Mouse (Mus musculus): ENCODE data around the gene Sh3gl3. TPM values are rescaled to one million over a fixed set of nuclear protein-coding genes. Genes with fewer than 3 reads are reported as not detected.

Sh3gl3 gene
- total and polyA plus RNA-seq, 3 experiments, result 0.27 to 0.70 (median 0.45) TPM

GRCm38 (mm10) chr7:82329831-82330230 lies 156.2 kb downstream of the Sh3gl3 start:
- Histone ChIP-seq H3K36me3 (ENCODE audit: control insufficient read depth, insufficient read depth, low read length) (no peaks in the 10 kb centered on the region), H3K27ac (no peak overlapping the region), H3K4me1 (ENCODE audit: control insufficient read depth, insufficient read depth, low read length) (no peaks in the 10 kb centered on the region), H3K27me3 (ENCODE audit: control insufficient read depth, insufficient read depth, low read length) (no peaks in the 10 kb centered on the region), H3K4me3 (no peak overlapping the region), H3K79me2 (replicated peaks; ENCODE audit: control insufficient read depth, insufficient read depth, low read length) (no peaks in the 10 kb centered on the region), H3K9ac (ENCODE audit: low read depth, low read length) (no peak overlapping the region)
- DNase-seq, result no peak
- TF ChIP-seq POLR2A (IDR thresholded peaks at IDR 0.05; ENCODE audit: insufficient read depth, low read depth, low read length) (no peak), CTCF (IDR thresholded peaks at IDR 0.05) (no peak), EP300 (IDR thresholded peaks at IDR 0.05; ENCODE audit: insufficient read depth, low read depth, low read length) (no peak)
- 67% methylated on average over 4 of the region's 4 CpGs for WGBS
- intact Hi-C loops (cut with DNase I), result no loop called here

DNA sequence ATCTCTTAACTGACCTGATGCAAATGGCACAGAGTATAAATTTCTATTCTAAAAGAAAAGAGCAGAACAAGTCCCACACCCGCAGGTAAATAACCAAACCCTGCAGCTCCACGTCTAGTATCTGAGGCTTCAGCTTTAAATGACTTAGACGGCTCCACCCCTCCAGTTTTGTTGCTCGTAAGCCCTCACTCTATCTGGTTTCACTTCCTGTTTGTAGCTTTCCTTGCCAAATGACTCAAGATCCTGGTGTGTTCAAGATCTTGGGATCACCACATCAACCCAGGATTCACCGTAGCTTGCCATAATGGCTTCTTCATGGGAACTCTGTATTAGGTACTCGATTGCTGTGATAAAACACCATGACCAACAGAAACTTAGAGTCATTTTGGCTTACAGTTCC lies 157.2 kb downstream of the Sh3gl3 start:
- intact Hi-C loops (cut with DNase I), result no loop called here
- Histone ChIP-seq H3K27me3 (ENCODE audit: control insufficient read depth, insufficient read depth, low read length) (no peaks in the 10 kb centered on the region), H3K9ac (ENCODE audit: low read depth, low read length) (no peak overlapping the region), H3K4me3 (no peak overlapping the region), H3K79me2 (replicated peaks; ENCODE audit: control insufficient read depth, insufficient read depth, low read length) (no peaks in the 10 kb centered on the region), H3K4me1 (ENCODE audit: control insufficient read depth, insufficient read depth, low read length) (no peaks in the 10 kb centered on the region), H3K27ac (no peak overlapping the region), H3K36me3 (ENCODE audit: control insufficient read depth, insufficient read depth, low read length) (no peaks in the 10 kb centered on the region)
- TF ChIP-seq EP300 (IDR thresholded peaks at IDR 0.05; ENCODE audit: insufficient read depth, low read depth, low read length) (no peak), POLR2A (IDR thresholded peaks at IDR 0.05; ENCODE audit: insufficient read depth, low read depth, low read length) (no peak), CTCF (IDR thresholded peaks at IDR 0.05) (no peak)
- no peak for DNase-seq
- WGBS, result 47% methylated on average over 6 of the region's 6 CpGs

DNA sequence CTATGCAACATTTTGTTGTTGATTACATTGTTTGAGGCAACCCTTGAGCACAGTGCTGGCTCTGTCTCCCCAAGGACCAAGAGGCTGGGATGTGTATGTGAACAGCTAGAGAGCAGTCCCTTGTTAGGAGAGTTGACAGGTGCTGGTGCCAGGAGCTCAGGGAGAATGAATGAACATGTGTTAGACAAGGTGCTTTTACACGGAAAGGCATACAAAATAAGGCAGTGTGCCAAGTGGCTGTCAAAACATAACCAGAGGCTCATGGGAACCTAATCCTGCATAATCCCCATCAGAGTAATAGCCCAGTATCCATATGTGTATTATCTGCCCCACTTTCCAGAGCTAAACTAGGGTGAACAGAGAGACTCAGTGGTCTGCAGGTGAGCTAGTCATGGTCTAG lies 160.4 kb downstream of the Sh3gl3 start:
- no peak for DNase-seq
- Histone ChIP-seq H3K4me3 (no peak overlapping the region), H3K27ac (no peak overlapping the region), H3K4me1 (ENCODE audit: control insufficient read depth, insufficient read depth, low read length) (peaks cover 2% of the 10 kb centered on the region), H3K9ac (ENCODE audit: low read depth, low read length) (no peak overlapping the region), H3K36me3 (ENCODE audit: control insufficient read depth, insufficient read depth, low read length) (no peaks in the 10 kb centered on the region), H3K27me3 (ENCODE audit: control insufficient read depth, insufficient read depth, low read length) (no peaks in the 10 kb centered on the region), H3K79me2 (replicated peaks; ENCODE audit: control insufficient read depth, insufficient read depth, low read length) (no peaks in the 10 kb centered on the region)
- intact Hi-C loops (cut with DNase I), result no loop called here
- TF ChIP-seq EP300 (IDR thresholded peaks at IDR 0.05; ENCODE audit: insufficient read depth, low read depth, low read length) (no peak), CTCF (IDR thresholded peaks at IDR 0.05) (no peak), POLR2A (IDR thresholded peaks at IDR 0.05; ENCODE audit: insufficient read depth, low read depth, low read length) (no peak)
- 41% methylated on average over 1 of the region's 1 CpGs for WGBS

- Histone ChIP-seq H3K4me1 (ENCODE audit: control insufficient read depth, insufficient read depth, low read length) (peaks cover 2% of the 10 kb centered on the region), H3K36me3 (ENCODE audit: control insufficient read depth, insufficient read depth, low read length) (no peaks in the 10 kb centered on the region), H3K27ac (peak within 1 kb of the TSS; percentile 64), H3K27me3 (ENCODE audit: control insufficient read depth, insufficient read depth, low read length) (no peaks in the 10 kb centered on the region), H3K4me3 (peak within 1 kb of the TSS; percentile 60), H3K79me2 (replicated peaks; ENCODE audit: control insufficient read depth, insufficient read depth, low read length) (no peaks in the 10 kb centered on the region), H3K9ac (ENCODE audit: low read depth, low read length) (peak within 1 kb of the TSS; percentile 71)
- DNase-seq, result peak; percentile 76
- intact Hi-C loops (cut with DNase I), result loop anchor here (2.0 to 5.0 kb wide), 3 partner anchors 43 to 167 kb away; no protein-coding TSS in a partner anchor
- 2% methylated on average over 92 of the region's 95 CpGs for whole genome bisulfite sequencing
- TF ChIP-seq POLR2A (IDR thresholded peaks at IDR 0.05; ENCODE audit: insufficient read depth, low read depth, low read length) (no peak), CTCF (IDR thresholded peaks at IDR 0.05) (peak; percentile 21; the same call in 1 of the 2 replicates)
Observed at GRCm38 (mm10) chr7:82335211-82336121, 161.8 kb downstream of the Sh3gl3 start, which contains the start of gene Adamtsl3. Gene Adamtsl3, plus strand, starts transcription at chr7:82335694.

DNA sequence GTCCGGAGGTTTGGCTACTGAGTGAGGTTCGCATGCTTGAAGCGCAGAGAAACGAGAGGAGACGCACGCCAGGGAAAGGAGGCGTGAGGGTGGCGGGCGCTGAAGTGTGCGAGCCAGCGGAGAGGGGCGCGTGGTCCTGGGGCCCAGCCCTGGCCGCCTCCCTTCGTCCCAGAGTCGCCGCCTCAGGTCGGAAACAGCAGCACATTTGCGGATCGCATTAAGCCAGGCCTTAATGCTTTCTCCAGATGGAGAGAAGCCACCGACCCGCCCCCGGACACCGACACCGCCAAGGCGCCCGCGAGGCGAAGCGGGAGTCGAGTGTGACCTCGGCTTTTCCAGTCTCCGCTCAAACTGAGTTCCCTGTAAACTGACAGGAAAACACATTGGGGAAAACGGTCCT lies 162.5 kb downstream of the Sh3gl3 start:
- DNase-seq, result peak; percentile 84
- Histone ChIP-seq H3K27ac (peak overlapping the region; percentile 64), H3K36me3 (ENCODE audit: control insufficient read depth, insufficient read depth, low read length) (no peaks in the 10 kb centered on the region), H3K4me3 (peak overlapping the region; percentile 60), H3K4me1 (ENCODE audit: control insufficient read depth, insufficient read depth, low read length) (peaks cover 3% of the 10 kb centered on the region), H3K79me2 (replicated peaks; ENCODE audit: control insufficient read depth, insufficient read depth, low read length) (no peaks in the 10 kb centered on the region), H3K9ac (ENCODE audit: low read depth, low read length) (peak overlapping the region; percentile 71), H3K27me3 (ENCODE audit: control insufficient read depth, insufficient read depth, low read length) (no peaks in the 10 kb centered on the region)
- TF ChIP-seq CTCF (IDR thresholded peaks at IDR 0.05) (peak; percentile 41), POLR2A (IDR thresholded peaks at IDR 0.05; ENCODE audit: insufficient read depth, low read depth, low read length) (no peak), EP300 (IDR thresholded peaks at IDR 0.05; ENCODE audit: insufficient read depth, low read depth, low read length) (no peak)
- WGBS, result under 1% methylated on average over 34 of the region's 34 CpGs
- intact Hi-C loops (cut with DNase I), result loop anchor here (2.0 to 5.0 kb wide), 3 partner anchors 43 to 166 kb away; no protein-coding TSS in a partner anchor

DNA sequence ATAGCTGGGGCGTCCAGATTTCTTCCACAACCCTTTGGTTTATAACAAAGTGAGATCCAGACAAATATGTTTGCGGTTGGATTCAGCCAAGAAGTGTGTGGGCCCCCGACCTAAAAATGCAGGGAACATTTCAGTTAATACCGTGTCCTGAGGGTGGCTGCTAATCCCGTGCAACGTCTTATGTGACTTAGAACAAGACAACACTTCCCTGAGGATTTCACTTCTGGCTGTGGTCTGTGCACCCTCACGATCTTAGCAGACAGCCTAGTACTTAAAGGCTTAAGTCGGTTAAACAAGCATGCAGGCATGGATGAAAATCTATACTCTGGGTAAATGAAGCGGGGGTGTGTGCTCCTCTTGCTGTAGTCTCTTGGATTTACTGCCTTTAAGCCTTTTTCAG lies 164.5 kb downstream of the Sh3gl3 start:
- DNase-seq, result no peak
- Histone ChIP-seq H3K79me2 (replicated peaks; ENCODE audit: control insufficient read depth, insufficient read depth, low read length) (no peaks in the 10 kb centered on the region), H3K27me3 (ENCODE audit: control insufficient read depth, insufficient read depth, low read length) (no peaks in the 10 kb centered on the region), H3K36me3 (ENCODE audit: control insufficient read depth, insufficient read depth, low read length) (no peaks in the 10 kb centered on the region; the same call in 1 of the 2 replicates), H3K9ac (ENCODE audit: low read depth, low read length) (no peak overlapping the region), H3K4me3 (no peak overlapping the region), H3K27ac (no peak overlapping the region), H3K4me1 (ENCODE audit: control insufficient read depth, insufficient read depth, low read length) (peaks cover 5% of the 10 kb centered on the region)
- no peak for TF ChIP-seq EP300 (IDR thresholded peaks at IDR 0.05; ENCODE audit: insufficient read depth, low read depth, low read length)
- no peak for TF ChIP-seq POLR2A (IDR thresholded peaks at IDR 0.05; ENCODE audit: insufficient read depth, low read depth, low read length)
- TF ChIP-seq CTCF (IDR thresholded peaks at IDR 0.05), result no peak
- intact Hi-C loops (cut with DNase I), result loop anchor here (5.0 kb wide), 2 partner anchors 119 to 164 kb away; no protein-coding TSS in a partner anchor
- 93% methylated on average over 9 of the region's 9 CpGs for whole genome bisulfite sequencing

Data from heart, adult 2 months (tissue).